Mouse (Mus musculus) heart, postnatal 25 days (tissue): ENCODE measurements around the gene Ccdc91. TPM values are rescaled to one million over a fixed set of nuclear protein-coding genes. Genes with fewer than 3 reads are reported as not detected.

ENCODE experiments used
- DNase-seq: peaks from one replicate; pipeline ENCODE4 v3.0.0; 2022; ENCODE audit warnings: low spot score
- intact Hi-C: fragments of 180-260 bp; cut with DNase I; formaldehyde crosslinking; loops from one replicate; pipeline ENCODE4 v1.15.1; 2025
- total RNA-seq, 2 experiments: library from RNA; stranded (reverse); gene quantifications; 2 replicates each; pipeline ENCODE4 v1.2.3; 2021

Ccdc91 gene
- total RNA-seq, 2 experiments from 2014 or later, result 24.9 to 26.6 TPM

DNA sequence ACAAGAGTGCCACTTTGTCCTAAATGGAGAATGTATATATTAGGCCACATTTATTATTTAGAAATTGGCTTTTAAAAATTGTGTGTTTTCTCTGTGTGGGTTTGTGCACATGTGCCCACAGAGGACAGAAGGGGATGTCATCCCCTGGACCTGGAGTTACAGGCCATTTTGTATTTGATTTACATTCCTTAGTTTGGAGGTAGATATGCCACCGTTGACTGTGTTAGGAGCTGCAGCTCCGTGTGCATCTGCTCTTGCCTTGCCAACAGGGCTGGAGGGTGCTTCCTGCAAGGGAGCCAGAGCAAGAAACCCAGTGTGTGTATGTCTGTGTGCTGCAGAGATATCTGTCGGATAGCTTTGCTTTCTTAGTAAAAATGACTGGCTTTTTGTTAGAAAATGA, 83.7 kb downstream of the Ccdc91 start:
- no peak for DNase-seq
- intact Hi-C loops, result no loop called here

DNA sequence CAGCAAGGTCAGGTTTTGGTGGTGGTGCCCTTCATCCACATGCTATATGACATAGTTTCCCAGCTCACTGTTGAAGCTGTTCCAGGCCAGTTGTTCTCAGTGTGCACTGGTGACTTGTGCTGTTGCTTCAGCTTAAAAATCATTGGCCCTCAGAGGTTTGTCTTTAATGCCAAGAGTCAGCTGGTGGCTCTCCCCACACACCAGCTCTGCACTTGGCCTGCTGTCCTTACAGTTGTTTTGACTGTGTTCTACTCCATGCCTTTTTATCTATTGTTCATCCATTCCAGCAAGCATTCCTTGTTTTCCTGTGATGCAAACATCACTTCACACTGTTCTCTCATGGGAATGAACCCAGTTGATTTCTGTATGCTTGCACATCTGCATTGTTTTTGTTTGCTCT, 84.8 kb downstream of the Ccdc91 start:
- DNase-seq, result no peak
- intact Hi-C loops, result no loop called here

DNA sequence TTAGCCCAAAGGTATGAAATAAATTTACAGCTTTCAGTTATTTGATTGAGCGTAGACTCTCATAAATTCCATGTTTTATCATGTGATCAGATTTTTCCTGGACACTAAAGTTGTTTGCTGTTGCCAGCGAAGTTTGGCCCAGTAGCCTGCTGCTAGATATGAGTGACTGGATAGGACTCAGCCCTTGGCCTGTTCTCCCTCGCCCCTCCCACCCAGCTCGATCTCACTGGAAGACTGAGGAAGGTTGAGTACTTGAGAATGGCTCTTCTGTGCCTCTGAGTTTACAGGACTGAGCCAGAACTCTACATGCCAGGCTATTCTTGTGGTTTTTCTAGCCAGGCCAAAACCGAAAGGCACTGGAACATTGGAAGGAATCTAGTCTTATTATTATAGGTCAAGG, 93.6 kb downstream of the Ccdc91 start:
- DNase-seq, result peak; percentile 52

DNA sequence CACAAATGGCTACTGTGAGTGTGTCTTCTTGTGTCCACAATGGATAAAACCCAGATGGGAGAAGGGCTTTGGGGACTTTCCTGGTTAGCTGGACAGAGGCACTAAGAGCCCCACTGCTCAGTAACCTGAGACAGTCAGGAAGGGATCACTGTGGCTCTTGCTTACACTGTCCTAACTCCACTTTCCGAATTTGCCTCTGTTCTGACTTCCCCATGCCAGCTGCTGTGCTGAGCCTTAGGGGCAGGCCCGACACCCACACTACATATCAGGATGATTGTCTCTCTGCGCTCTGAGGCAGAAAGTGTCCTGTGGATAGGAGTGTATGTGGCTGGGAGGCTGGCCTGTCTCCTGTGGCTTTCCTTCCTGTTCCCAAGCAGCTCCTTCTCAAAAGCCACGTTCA, 97.5 kb downstream of the Ccdc91 start:
- intact Hi-C loops, result no loop called here
- DNase-seq, result no peak

More for the DNA sequence above, 93.6 kb downstream of the Ccdc91 start:
- intact Hi-C loops, result no loop called here

DNA sequence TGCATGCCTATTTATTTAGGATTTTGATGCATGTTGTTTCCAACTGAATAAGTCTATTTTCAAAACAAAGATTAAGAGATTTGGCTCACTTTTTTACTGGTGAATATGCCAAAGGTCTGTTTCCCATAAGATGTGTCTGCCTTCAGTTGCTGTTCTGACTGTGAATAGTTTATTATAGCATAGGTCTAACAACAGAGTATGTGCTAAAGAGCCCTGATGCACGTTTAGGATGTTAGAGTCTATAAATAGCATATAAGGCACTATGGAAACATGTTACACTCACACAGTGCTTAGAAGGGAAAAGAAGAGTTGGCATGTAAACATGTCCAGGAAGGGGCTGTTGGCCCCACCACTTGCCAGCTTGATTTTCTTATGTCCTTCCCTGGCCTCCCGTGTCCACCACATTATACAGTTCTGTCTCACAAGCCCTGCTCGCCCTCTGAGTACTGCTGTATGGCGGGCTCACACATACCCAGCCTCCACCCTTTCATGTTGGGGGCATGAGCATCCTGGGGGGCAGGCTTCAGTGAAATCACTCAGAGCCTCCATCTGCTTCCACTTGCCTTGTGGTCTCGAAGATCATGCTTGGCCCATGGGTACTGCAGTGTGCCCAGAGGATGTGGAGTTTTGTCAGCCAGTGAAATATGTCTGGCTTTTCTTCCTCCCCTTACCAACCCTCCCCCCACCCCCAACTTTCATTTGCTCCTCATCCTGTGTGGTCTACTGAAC, 99.0 kb downstream of the Ccdc91 start:
- intact Hi-C loops, result no loop called here
- DNase-seq, result no peak

DNA sequence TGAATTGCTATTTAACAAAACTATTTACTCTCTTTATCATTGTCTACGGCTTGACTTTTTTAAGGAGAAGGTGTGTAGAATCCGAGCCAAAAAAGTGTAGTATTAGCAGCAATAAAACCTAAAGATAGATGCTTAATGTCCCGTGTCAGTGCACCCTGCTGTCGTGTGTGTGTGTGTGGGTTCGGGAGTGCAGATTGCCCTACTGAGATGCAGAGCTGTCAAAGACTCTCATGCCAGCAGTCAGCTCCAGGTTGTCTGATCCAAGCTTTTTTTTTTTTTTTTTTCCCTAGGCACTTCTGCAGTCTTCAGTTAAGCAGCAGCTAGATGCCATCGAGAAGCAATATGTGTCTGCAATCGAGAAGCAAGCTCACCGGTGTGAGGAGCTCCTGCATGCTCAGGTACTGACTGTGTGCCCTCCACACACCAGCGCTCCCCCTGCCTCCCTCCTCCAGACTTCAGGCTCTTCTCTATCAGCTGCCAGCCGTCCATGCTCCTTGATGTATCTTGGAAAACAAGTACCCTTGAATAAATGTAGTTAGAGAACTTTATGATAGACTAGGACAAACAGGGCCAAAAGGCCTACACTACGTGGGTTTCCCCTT, 99.7 kb downstream of the Ccdc91 start:
- intact Hi-C loops, result no loop called here
- DNase-seq, result no peak

DNA sequence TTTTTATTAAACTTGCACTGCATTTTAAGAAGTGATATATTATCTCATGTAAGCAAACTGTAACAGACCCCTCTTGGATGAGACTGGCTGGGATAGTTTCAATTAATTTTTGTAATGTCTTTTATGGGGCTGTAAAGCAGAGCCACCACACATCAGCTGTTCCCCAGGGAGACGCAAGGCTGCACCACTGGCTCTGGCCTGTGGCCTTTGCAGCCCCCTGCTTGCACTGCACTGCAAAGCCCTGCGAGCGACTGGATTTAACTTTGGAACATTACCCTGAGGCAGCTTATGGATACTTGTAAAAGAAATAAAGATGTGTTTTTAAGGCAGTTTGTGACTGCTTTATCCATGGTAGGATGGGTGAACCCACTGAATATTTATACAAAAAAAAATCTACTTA, 112.0 kb downstream of the Ccdc91 start:
- intact Hi-C loops, result no loop called here
- no peak for DNase-seq

DNA sequence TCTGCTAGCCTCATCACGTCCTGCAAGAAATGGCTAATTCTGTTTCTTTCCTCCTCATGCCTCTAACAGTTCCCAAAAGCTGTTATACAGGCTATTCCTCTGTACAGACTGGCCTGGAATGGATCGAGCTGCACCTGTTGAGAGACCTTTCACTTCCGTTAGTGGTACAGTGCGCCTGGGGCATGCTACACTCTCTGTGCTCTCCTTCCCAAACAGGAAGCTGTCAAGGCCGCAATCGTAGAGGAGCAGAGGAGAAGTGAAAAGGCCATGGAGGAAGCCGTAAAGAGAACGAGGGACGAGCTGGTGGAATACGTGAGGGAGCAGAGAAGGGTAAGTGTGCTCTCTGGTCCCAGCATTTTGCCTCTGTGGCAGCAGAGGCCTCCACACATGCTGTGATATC, 131.0 kb downstream of the Ccdc91 start:
- DNase-seq, result no peak
- intact Hi-C loops, result no loop called here

DNA sequence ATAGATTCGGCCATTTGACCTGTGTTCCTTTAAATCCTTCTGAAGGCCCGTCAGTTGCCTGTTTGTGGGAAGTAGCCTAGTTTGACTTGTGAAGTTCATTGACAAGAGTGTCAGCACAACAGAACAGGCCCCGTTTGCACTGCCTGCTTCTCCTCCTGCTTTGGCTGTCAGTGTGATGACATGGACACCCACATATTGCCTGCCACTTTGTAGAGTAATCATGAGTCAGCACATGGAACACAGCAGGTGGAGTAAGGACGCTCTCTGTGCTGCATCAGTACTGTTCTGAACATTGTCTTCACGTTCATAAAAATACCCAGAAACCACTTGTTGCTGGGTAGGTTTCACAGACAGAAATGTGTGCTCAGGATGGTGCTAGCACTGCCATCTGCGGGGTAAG, 132.0 kb downstream of the Ccdc91 start:
- intact Hi-C loops, result no loop called here
- no peak for DNase-seq

DNA sequence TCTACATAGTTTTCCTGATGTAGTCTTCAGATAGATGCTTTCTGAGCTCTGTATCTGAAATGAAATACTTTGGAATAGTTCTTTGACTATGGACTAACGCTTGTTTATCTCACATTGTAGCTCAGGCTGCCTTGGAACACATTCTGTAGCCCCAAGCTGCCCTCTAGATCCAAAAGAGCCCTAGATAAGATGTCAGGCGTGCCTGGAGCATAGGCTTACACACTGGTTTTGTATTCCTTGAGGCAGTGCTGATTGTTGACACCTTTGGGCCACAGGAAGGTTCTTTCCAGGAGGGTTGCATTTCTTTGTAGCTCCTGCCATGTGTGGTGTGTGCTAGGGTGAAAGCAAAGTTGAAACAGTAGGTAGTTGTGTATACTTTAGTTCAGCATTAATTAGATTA, 139.7 kb downstream of the Ccdc91 start:
- intact Hi-C loops, result no loop called here

DNA sequence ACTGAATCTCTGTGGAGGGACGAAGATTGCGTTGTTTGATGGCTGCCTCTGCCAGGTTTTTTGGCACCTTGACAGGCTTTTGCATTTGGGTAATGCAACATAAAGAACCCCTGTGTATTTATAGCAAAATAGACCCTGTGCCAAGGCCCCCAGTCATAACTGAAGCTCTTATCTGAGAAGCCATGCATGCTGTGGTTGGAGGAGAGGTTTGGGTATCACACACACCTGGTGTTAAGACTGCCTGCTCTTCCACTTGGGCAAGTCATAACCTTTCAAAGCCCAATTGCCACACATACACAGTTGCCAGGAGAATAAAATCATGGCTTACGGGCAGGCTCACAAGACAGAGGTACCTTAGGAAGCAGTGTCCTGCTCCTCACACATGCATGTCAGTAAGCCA, 147.5 kb downstream of the Ccdc91 start:
- intact Hi-C loops, result no loop called here
- DNase-seq, result no peak

More for the DNA sequence above, 139.7 kb downstream of the Ccdc91 start:
- DNase-seq, result no peak

DNA sequence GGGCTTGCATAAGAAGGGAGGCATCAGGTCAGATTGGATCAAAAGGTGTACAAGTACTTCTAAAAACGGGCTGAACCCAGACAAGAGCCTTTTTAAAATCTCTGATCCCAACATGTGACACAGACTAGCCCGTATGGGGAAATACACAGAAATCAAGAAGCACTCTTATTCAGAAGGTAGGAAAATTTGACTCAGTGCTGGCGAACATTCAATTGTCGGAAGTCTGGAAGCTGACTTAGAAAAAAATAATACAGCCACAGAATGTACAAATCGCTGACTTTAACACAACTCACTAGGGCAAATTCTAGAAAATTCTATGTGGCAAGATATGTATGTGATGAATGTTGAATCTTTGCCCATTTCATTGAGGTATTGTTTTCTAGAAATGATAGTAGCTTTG, 160.8 kb downstream of the Ccdc91 start:
- intact Hi-C loops, result no loop called here
- no peak for DNase-seq

DNA sequence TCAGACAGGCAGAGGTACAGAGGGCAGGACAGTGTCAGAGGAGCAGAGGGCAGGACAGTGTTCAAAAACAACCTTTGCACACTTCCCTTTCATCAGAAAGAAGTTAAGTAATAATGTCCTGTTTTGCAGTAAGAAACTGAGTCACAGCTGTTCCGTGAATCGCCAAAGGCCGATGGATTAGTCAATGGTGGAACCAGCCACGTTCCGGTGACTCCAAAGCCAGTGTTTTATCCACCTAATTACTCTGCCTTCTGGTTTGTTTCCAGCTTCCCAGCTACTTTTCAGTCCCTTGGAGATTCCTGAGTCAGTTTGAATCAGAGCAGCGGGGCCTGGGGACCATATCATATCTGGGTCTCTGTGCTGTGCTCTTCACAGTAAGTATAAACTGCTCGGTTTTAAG, 168.2 kb downstream of the Ccdc91 start:
- no peak for DNase-seq
- intact Hi-C loops, result no loop called here

DNA sequence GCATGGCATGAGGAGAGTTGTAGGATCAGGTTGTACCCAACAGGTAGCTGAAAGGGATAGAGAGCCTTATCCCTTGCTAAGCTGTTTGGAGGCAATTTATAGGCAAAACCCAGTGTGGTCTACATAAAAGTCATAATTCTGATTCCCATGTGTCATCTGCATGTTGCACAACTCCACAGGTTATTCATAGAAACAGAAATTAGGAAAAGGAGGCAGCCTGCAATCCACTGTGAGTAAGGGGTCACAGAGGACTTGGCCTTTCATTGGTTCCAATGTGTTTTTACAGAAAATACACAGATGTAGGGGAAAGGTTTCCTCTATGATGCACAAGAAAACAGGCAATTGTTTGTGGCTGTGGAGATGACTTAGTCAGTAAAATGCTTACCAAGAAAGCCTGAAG, 168.8 kb downstream of the Ccdc91 start:
- DNase-seq, result no peak
- intact Hi-C loops, result no loop called here

DNA sequence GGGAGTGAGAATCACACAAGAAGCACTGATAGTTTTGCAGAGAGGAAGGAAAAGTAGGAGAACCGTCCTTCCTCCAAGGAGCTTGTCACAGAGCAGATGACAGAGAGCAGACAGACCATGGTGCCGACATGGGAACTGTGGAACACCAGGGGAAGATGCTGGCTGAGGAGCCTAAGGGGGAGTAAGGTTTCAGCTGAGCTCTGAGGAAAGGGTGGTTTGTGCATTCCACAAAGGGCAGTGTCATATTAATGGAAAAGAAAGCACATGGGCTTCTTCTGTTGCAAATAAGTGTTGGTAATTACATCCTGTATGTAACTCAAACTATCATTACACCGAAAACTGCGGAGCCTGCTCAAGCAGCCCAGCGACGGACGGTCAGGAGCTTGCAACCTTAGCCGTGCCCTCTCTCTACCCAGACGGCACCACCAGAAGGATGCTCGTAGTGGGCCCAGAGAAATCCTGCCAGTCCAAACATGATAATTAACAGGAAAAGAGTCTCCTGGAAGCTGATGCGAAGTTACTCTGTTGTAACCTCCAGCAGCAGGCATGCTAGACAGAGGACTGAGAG, 170.9 kb downstream of the Ccdc91 start:
- intact Hi-C loops, result no loop called here
- DNase-seq, result no peak

DNA sequence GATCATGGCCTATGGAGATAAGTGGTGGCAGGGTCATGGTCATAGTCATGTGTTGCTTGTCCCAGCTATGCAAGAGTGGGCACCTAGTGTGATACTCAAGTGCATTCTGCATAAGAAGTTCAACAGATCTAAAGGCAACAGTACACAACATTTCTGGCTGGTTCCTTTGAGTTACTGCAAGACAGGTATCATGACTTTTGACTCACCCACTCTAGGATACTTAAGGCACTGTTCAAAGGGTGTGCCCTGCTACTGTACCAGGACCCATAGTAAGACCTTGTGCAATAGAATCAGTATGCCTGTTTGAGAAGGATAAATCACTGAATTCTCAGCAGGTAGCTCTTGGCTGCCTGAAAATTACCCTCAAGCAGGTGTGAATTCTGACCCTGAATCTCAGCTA, 182.4 kb downstream of the Ccdc91 start:
- no peak for DNase-seq
- intact Hi-C loops, result loop anchor here (10.0 kb wide), 1 partner anchor 393 kb away; the partner anchor contains the start of gene Pthlh

DNA sequence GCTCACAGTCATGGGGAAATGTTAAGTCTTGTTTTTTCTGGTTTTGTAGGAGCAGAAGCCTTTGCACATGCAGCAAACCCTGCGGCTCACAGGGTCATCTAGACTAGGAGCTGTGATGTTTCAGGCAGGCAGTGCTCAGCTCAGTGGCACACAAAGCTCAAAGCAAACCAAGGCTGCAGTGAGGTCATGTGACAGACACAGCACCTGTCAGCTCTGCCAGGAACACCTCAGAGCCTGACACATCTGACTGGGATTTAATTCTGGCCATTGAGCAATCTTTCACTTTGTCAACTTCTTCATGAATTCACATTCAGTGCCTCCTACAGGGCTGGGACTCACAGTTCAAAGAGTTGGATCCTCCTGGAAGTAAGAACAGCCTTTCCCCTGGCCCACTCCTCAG, 185.1 kb downstream of the Ccdc91 start:
- DNase-seq, result no peak
- intact Hi-C loops, result loop anchor here (5.0 kb wide), 1 partner anchor 292 kb away; no protein-coding TSS in a partner anchor

DNA sequence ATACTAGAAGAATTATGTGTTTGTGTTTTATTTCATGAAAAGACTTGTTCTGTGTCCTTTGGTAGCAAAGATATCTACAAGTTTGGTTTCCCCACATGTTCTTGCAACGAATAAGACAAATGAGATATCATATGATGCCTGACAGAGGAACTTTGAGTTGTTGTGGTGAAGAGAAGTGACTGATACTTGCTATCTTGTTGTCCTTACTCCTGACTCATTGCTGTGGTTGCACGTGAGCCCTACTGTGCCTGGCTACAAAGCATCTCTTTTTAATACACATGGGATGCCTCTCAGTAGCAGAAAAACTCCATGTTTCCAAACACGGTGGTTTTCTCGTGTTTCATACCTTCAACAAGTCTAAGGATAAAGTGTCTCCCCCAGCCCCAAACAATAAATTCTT, 186.2 kb downstream of the Ccdc91 start:
- intact Hi-C loops, result loop anchor here (5.0 kb wide), 1 partner anchor 290 kb away; no protein-coding TSS in a partner anchor
- no peak for DNase-seq

DNA sequence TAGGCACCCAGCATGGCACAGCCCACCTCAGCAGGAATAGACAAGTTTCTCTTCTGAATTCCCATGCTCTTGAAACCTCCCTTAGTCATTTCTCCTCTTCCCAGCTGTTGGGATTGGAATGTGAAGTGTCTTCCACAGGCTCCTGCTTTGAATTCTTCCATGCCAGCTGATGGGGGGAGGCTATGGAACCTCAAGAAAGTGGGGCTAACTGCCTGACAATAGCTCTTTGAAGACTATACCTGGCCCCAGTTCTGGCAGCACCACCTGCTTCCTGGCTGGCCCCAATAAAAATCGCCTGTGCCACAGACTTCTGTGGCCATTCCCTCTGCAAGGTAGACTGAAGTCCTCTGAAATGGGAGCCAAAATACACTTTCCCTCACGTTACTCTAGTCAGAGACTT, 187.0 kb downstream of the Ccdc91 start:
- no peak for DNase-seq
- intact Hi-C loops, result loop anchor here (5.0 kb wide), 1 partner anchor 290 kb away; no protein-coding TSS in a partner anchor

DNA sequence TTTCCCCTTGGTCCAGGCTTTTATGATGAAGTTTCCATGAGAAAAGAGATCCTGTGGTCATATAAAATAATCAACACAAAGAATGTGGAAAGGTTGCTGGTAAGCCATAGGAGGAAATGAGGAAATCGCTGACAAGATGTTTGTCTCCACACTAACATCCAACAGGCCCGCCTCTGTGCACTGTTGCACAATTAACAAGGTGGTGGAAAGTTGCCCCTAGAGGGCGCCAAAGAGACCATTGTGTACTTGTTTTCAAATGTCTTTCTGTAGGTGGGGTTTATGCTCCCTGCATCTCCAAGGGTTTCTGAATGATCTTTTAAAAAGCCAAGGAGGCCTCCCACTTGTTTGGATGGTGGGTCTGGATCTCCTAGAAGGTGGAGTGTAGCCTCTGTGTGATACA, 188.7 kb downstream of the Ccdc91 start:
- intact Hi-C loops, result loop anchor here (2.0 to 5.0 kb wide), 2 partner anchors 146 to 288 kb away; no protein-coding TSS in a partner anchor
- DNase-seq, result no peak

DNA sequence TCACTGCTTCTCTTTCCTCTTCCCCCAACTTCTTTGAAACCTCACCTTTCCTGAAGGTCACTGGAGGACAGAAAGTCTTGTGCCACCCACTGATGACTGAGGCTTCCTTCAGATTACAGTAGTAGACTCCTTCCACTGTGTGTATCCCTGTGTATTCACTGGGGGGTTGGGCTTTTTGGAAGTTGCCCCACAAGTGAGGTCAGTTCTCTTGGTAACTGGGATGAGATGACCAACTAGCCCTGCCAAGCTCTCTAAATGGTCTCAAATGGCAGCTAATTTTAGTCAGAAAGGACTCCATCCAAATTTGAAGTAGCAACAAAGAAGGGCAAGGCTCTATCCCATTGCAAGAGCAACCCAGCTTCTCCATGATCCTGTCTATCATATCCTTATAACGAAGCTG, 195.7 kb downstream of the Ccdc91 start:
- intact Hi-C loops, result no loop called here
- peak; percentile 7 for DNase-seq
